In the genomic region with DNA sequence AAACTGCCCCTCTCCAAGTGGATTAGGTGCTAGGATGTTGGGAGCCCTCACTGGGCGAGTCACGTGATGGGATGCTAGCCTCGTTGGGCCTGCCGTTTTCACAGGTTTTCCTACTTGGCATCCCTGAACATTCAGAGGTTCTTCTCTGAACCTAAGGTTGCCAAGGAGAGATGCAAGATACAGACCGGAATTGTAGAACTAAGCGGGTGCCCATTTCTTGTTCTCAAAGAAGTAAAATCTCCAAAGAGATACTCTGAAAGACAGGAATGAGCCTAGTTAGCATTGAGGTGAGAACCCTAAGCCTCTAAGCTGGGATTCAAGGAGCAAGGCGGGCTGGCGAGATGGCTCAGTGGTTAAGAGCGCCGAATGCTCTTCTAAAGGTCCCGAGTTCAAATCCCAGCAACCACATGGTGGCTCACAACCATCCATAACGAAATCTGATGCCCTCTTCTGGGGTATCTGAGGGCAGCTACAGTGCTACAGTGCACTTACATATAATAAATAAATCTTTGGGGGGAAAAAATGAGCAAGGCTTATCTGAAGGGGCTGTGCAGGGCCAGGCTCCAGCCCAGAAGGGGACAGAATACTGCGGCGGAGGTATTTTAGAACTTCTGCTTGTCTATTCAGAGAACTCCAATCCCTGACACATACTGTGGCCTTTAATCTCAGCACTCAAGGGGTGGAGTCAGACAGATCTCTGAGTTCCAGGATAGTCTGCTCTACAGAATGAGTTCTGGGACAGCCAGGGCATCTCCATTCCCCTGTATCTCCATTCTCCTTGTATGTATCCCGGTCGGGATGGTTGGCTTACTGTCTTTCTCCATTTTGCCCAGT, we compare ENCODE assay signal across 8 mouse cellular contexts. TPM values are rescaled to one million over a fixed set of nuclear protein-coding genes. Genes with fewer than 3 reads are reported as not detected.
A peak's percentile ranks its signal among the peaks of the same experiment; 100 is the strongest.
DNase-seq lines count a peak whose midpoint lies in the region; ATAC-seq and TF ChIP-seq lines count a peak whose summit lies in the region.

No protein-coding gene starts in this region.

- H3K27ac ChIP-seq in lung, embryonic 16.5 days (ENCODE audit: low read length), result no peak overlapping the region
- H3K27ac ChIP-seq in forebrain, embryonic 12.5 days, result 0 out of 2 replicates have a peak overlapping the region, but pooled peaks have one; percentile 70
- H3K27ac ChIP-seq in limb, embryonic 14.5 days (replicated peaks; ENCODE audit: low read depth, low read length), result no peak overlapping the region
- no peak overlapping the region for H3K27ac ChIP-seq in small intestine, adult 2 months (ENCODE audit: insufficient read depth, low read depth, low read length)

- ATAC-seq in lung, embryonic 16.5 days (ENCODE audit: low read depth), result no peak
- no peak for ATAC-seq in forebrain, embryonic 12.5 days (ENCODE audit: low FRiP score)
- no peak for ATAC-seq in limb, embryonic 14.5 days (ENCODE audit: low FRiP score, low read depth)

- no peaks in the 10 kb centered on the region for H3K36me3 ChIP-seq in lung, embryonic 16.5 days (ENCODE audit: control insufficient read depth, insufficient read depth, low read length)
- no peaks in the 10 kb centered on the region for H3K36me3 ChIP-seq in forebrain, embryonic 12.5 days (replicated peaks)
- H3K36me3 ChIP-seq in limb, embryonic 14.5 days (ENCODE audit: control insufficient read depth, insufficient read depth, low read length), result no peaks in the 10 kb centered on the region
- H3K36me3 ChIP-seq in small intestine, adult 2 months (ENCODE audit: control insufficient read depth, insufficient read depth, low read length), result no peaks in the 10 kb centered on the region

- H3K4me2 ChIP-seq in lung, embryonic 16.5 days (ENCODE audit: low read depth, low read length), result peak overlapping the region; percentile 67
- peak overlapping the region; percentile 53 for H3K4me2 ChIP-seq in forebrain, embryonic 12.5 days
- H3K4me2 ChIP-seq in limb, embryonic 14.5 days (replicated peaks; ENCODE audit: low read depth, low read length, severe bottlenecking), result 0 out of 2 replicates have a peak overlapping the region, but pooled peaks have one; percentile 53

- no peak for TF ChIP-seq CTCF in small intestine, adult 2 months (IDR thresholded peaks at IDR 0.05; ENCODE audit: extremely low read depth, insufficient read length, insufficient replicate concordance, low read depth, low read length)

- no peak for DNase-seq in lung, postnatal 36 days
- DNase-seq in limb, embryonic 14.5 days (ENCODE audit: low spot score), result no peak
- no peak for DNase-seq in left cerebral cortex, adult 18-20 months (ENCODE audit: low spot score in 2 of 2)
- DNase-seq in right cerebral cortex, postnatal 10 days (ENCODE audit: low spot score in 2 of 2), result no peak
- no peak for DNase-seq in embryo, embryonic 11 days

- WGBS in lung, embryonic 16.5 days, result 80% methylated on average over 16 of the region's 16 CpGs
- 89% methylated on average over 16 of the region's 16 CpGs for WGBS in forebrain, embryonic 12.5 days
- 79% methylated on average over 16 of the region's 16 CpGs for WGBS in limb, embryonic 14.5 days
- 87% methylated on average over 16 of the region's 16 CpGs for WGBS in small intestine, adult 2 months

- H3K9ac ChIP-seq in lung, embryonic 16.5 days (ENCODE audit: low read length), result no peak overlapping the region
- no peak overlapping the region for H3K9ac ChIP-seq in forebrain, embryonic 12.5 days
- no peak overlapping the region for H3K9ac ChIP-seq in limb, embryonic 14.5 days (ENCODE audit: low read depth, low read length, severe bottlenecking)

- H3K9me3 ChIP-seq in lung, embryonic 16.5 days (ENCODE audit: control insufficient read depth, low read length), result no peaks in the 10 kb centered on the region
- no peaks in the 10 kb centered on the region for H3K9me3 ChIP-seq in forebrain, embryonic 12.5 days
- no peaks in the 10 kb centered on the region for H3K9me3 ChIP-seq in limb, embryonic 14.5 days (ENCODE audit: control insufficient read depth, low read length)

- H3K27me3 ChIP-seq in lung, embryonic 16.5 days (ENCODE audit: control insufficient read depth, insufficient read depth, low read depth, low read length), result no peaks in the 10 kb centered on the region
- 0 out of 2 replicates have a peak, but pooled peaks cover 4% of the 10 kb centered on the region for H3K27me3 ChIP-seq in forebrain, embryonic 12.5 days
- no peaks in the 10 kb centered on the region for H3K27me3 ChIP-seq in limb, embryonic 14.5 days (ENCODE audit: control insufficient read depth, insufficient read depth, low read length)
- H3K27me3 ChIP-seq in small intestine, adult 2 months (ENCODE audit: control insufficient read depth, insufficient read depth, low read length), result no peaks in the 10 kb centered on the region

- peaks cover 9% of the 10 kb centered on the region for H3K4me1 ChIP-seq in lung, embryonic 16.5 days (replicated peaks; ENCODE audit: control insufficient read depth, insufficient read depth, low read length)
- peaks cover 23% of the 10 kb centered on the region for H3K4me1 ChIP-seq in forebrain, embryonic 12.5 days
- peaks cover 8% of the 10 kb centered on the region; the same call in 1 of the 2 replicates for H3K4me1 ChIP-seq in limb, embryonic 14.5 days (ENCODE audit: control insufficient read depth, insufficient read depth, low read length)
- H3K4me1 ChIP-seq in small intestine, adult 2 months (ENCODE audit: control insufficient read depth, insufficient read depth, insufficient read length, low read length), result peaks cover 10% of the 10 kb centered on the region

- no peak for TF ChIP-seq POLR2A in limb, embryonic 14.5 days (IDR thresholded peaks at IDR 0.05; ENCODE audit: borderline replicate concordance, extremely low read depth, insufficient read depth, insufficient read length)
- TF ChIP-seq POLR2A in small intestine, adult 2 months (IDR thresholded peaks at IDR 0.05; ENCODE audit: low read depth, low read length), result no peak

- peak overlapping the region; percentile 39; the same call in 1 of the 2 replicates for H3K4me3 ChIP-seq in lung, embryonic 16.5 days (ENCODE audit: low read length)
- no peak overlapping the region; the same call in 1 of the 2 replicates for H3K4me3 ChIP-seq in forebrain, embryonic 12.5 days (replicated peaks)
- H3K4me3 ChIP-seq in limb, embryonic 14.5 days (replicated peaks; ENCODE audit: low read length), result no peak overlapping the region
- peak overlapping the region; percentile 36 for H3K4me3 ChIP-seq in small intestine, adult 2 months (ENCODE audit: low read depth, low read length)

RNA-seq across cellular contexts. Expression of a gene that starts 37.0 kb away (rescaled TPM):
- polyA plus RNA-seq in lung, embryonic 16.5 days (2015; fragmentation: Nextera tagmentation; extraction: Ambion mirVana), result 151 and 162 TPM in 2 replicates
- polyA plus RNA-seq in forebrain, embryonic 12.5 days (2016; fragmentation: Nextera tagmentation; extraction: Ambion mirVana), result 301 and 313 TPM in 2 replicates
- polyA plus RNA-seq in limb, embryonic 14.5 days (2012; rRNA removed), result 119 and 137 TPM in 2 replicates
- 144 and 153 TPM in 2 replicates for polyA plus RNA-seq in limb, embryonic 14.5 days (2014; fragmentation: Nextera tagmentation; extraction: Ambion mirVana)
- 22.6 and 36.6 TPM in 2 replicates for polyA plus RNA-seq in small intestine, adult 2 months (2012; rRNA removed)
- total RNA-seq in left cerebral cortex, adult 18-20 months (2021), result 100 to 1,000 TPM; 109 to 117 TPM

Comparison
In these comparisons a context has a peak if more than half of its experiments do, and no peak if none do; other contexts are left out.
1. H3K4me3 ChIP-seq: peak in lung, embryonic 16.5 days (single experiment) and small intestine, adult 2 months (single experiment); none in forebrain, embryonic 12.5 days (single experiment) and limb, embryonic 14.5 days (single experiment).
2. Peak in every context shown above with its lines, with median percentiles within 50 percentile points of each other: H3K4me2 ChIP-seq.